ENCODE assay signal across 9 mouse cellular contexts in genomic region chr4:104514568-104515000, GRCm38 (mm10).
A peak's percentile ranks its signal among the peaks of the same experiment; 100 is the strongest.
DNase-seq lines count a peak whose midpoint lies in the region; ATAC-seq and TF ChIP-seq lines count a peak whose summit lies in the region.
"Had no signal": no experiment of that assay in that cellular context is flagged by ENCODE, and none has a peak within 500 bp of the region (broad histone marks: within the 10 kb centered on the region; RNA-seq: fewer than 3 reads in every experiment).

No protein-coding gene starts in this region.

- no peak for TF ChIP-seq POLR2A in thymus, adult 2 months (IDR thresholded peaks at IDR 0.05; ENCODE audit: control insufficient read depth, extremely low read depth, insufficient read depth, low read length, poor library complexity)

- peak overlapping the region; percentile 46 for H3K4me2 ChIP-seq in forebrain, embryonic 11.5 days (ENCODE audit: low read depth, low read length, severe bottlenecking)
- peak overlapping the region; percentile 46 for H3K4me2 ChIP-seq in limb, embryonic 12.5 days
- peak overlapping the region; percentile 40 for H3K4me2 ChIP-seq in midbrain, embryonic 13.5 days (replicated peaks)

- no peak overlapping the region for H3K9ac ChIP-seq in forebrain, embryonic 11.5 days (ENCODE audit: low read length)
- no peak overlapping the region for H3K9ac ChIP-seq in limb, embryonic 12.5 days (replicated peaks)
- H3K9ac ChIP-seq in midbrain, embryonic 13.5 days (replicated peaks), result no peak overlapping the region

- peak; percentile 87 for ATAC-seq in forebrain, embryonic 11.5 days (replicated peaks; ENCODE audit: low FRiP score)
- no peak for ATAC-seq in limb, embryonic 12.5 days (ENCODE audit: insufficient number of reproducible peaks, insufficient read depth, low FRiP score, low TSS enrichment, low read depth)
- peak; percentile 78 for ATAC-seq in midbrain, embryonic 13.5 days

- no peak overlapping the region for H3K27ac ChIP-seq in forebrain, embryonic 11.5 days (ENCODE audit: low read depth, low read length)
- no peak overlapping the region for H3K27ac ChIP-seq in limb, embryonic 12.5 days
- H3K27ac ChIP-seq in midbrain, embryonic 13.5 days, result no peak overlapping the region
- no peak overlapping the region for H3K27ac ChIP-seq in thymus, adult 2 months (ENCODE audit: control insufficient read depth, insufficient read depth, low read length)

- 0 out of 2 replicates have a peak, but pooled peaks cover 4% of the 10 kb centered on the region for H3K4me1 ChIP-seq in forebrain, embryonic 11.5 days (replicated peaks; ENCODE audit: control insufficient read depth, insufficient read depth, low read length)
- H3K4me1 ChIP-seq in limb, embryonic 12.5 days (replicated peaks), result peaks cover 5% of the 10 kb centered on the region
- peaks cover 23% of the 10 kb centered on the region for H3K4me1 ChIP-seq in midbrain, embryonic 13.5 days (replicated peaks)
- H3K4me1 ChIP-seq in thymus, adult 2 months (replicated peaks; ENCODE audit: control insufficient read depth, insufficient read depth, low read length), result no peaks in the 10 kb centered on the region
- H3K4me1 ChIP-seq: megakaryocyte, embryonic 14.5 days had no signal

- 3% methylated on average over 10 of the region's 10 CpGs for WGBS in forebrain, embryonic 11.5 days
- 5% methylated on average over 10 of the region's 10 CpGs for WGBS in limb, embryonic 12.5 days
- 5% methylated on average over 8 of the region's 10 CpGs for WGBS in midbrain, embryonic 13.5 days
- WGBS in thymus, adult 2 months, result 12% methylated on average over 10 of the region's 10 CpGs

- no peaks in the 10 kb centered on the region for H3K27me3 ChIP-seq in forebrain, embryonic 11.5 days (ENCODE audit: control insufficient read depth, insufficient read depth, low read length)
- no peaks in the 10 kb centered on the region for H3K27me3 ChIP-seq in limb, embryonic 12.5 days
- H3K27me3 ChIP-seq in midbrain, embryonic 13.5 days, result no peaks in the 10 kb centered on the region
- H3K27me3 ChIP-seq in thymus, adult 2 months (ENCODE audit: control insufficient read depth, insufficient read depth, low read length), result no peaks in the 10 kb centered on the region
- H3K27me3 ChIP-seq: megakaryocyte, embryonic 14.5 days had no signal

- H3K36me3 ChIP-seq in forebrain, embryonic 11.5 days (ENCODE audit: control insufficient read depth, insufficient read depth, low read length), result no peaks in the 10 kb centered on the region
- no peaks in the 10 kb centered on the region for H3K36me3 ChIP-seq in limb, embryonic 12.5 days
- H3K36me3 ChIP-seq in midbrain, embryonic 13.5 days, result no peaks in the 10 kb centered on the region
- no peaks in the 10 kb centered on the region for H3K36me3 ChIP-seq in thymus, adult 2 months (ENCODE audit: control insufficient read depth, insufficient read depth, low read length)

- no peak for TF ChIP-seq CTCF in thymus, adult 2 months (IDR thresholded peaks at IDR 0.05; ENCODE audit: borderline replicate concordance, control insufficient read depth, extremely low read depth, insufficient read depth, low read length, poor library complexity)

- H3K4me3 ChIP-seq in forebrain, embryonic 11.5 days (ENCODE audit: low read depth, low read length), result peak overlapping the region; percentile 24; the same call in 1 of the 2 replicates
- 0 out of 2 replicates have a peak overlapping the region, but pooled peaks have one; percentile 18 for H3K4me3 ChIP-seq in limb, embryonic 12.5 days (replicated peaks)
- no peak overlapping the region; the same call in 1 of the 2 replicates for H3K4me3 ChIP-seq in midbrain, embryonic 13.5 days (replicated peaks)
- no peak overlapping the region for H3K4me3 ChIP-seq in thymus, adult 2 months (ENCODE audit: control insufficient read depth, insufficient read depth, low read length)
- H3K4me3 ChIP-seq: megakaryocyte, embryonic 14.5 days had no signal

- peak; percentile 38 for DNase-seq in cerebellum, adult 8-10 months
- DNase-seq in cerebellum, adult 11 months, result no peak
- DNase-seq in adrenal gland, adult 8-10 months, result peak; percentile 11
- peak; percentile 74 for DNase-seq in forebrain, embryonic 11.5 days (ENCODE audit: low spot score)
- peak; percentile 49 for DNase-seq in hindlimb bud, embryonic 11.5 days (ENCODE audit: extremely low spot score, low read depth, low spot score)
- DNase-seq in thymus, adult 2 months, result no peak

- H3K9me3 ChIP-seq in forebrain, embryonic 11.5 days (ENCODE audit: control insufficient read depth, low read length), result no peaks in the 10 kb centered on the region
- H3K9me3 ChIP-seq in limb, embryonic 12.5 days, result no peaks in the 10 kb centered on the region
- no peaks in the 10 kb centered on the region for H3K9me3 ChIP-seq in midbrain, embryonic 13.5 days

Comparison
In these comparisons a context has a peak if more than half of its experiments do, and no peak if none do; other contexts are left out.
1. DNase-seq: peak in cerebellum, adult 8-10 months (single experiment), adrenal gland, adult 8-10 months (single experiment), forebrain, embryonic 11.5 days (single experiment) and hindlimb bud, embryonic 11.5 days (single experiment); none in cerebellum, adult 11 months (single experiment) and thymus, adult 2 months (single experiment).
2. H3K4me3 ChIP-seq: peak in forebrain, embryonic 11.5 days (single experiment) and limb, embryonic 12.5 days (single experiment); none in midbrain, embryonic 13.5 days (single experiment) and thymus, adult 2 months (single experiment).
3. Peak in every context shown above with its lines, with median percentiles within 50 percentile points of each other: H3K4me2 ChIP-seq.